Mouse (Mus musculus) heart, adult 2 months (tissue): ENCODE results near the gene Sohlh2. TPM values are rescaled to one million over a fixed set of nuclear protein-coding genes. Genes with fewer than 3 reads are reported as not detected.
A peak's percentile ranks its signal among the peaks of the same experiment; 100 is the strongest.

Experiments used
- DNase-seq, 2 experiments: peaks; one replicate each; pipeline ENCODE4 v3.0.0; 2021
- H3K27ac ChIP-seq: fragments of 200-600 bp; 2 replicates; pipeline ENCODE4 v1.8.1; 2022
- H3K27me3 ChIP-seq: fragments of 200-500 bp; 2 replicates; pipeline ENCODE4 v1.6.1; 2012; ENCODE audit warnings: mild to moderate bottlenecking, low read length, inconsistent platforms, mixed read lengths; ENCODE audit not compliant: control insufficient read depth, insufficient read depth
- H3K36me3 ChIP-seq: fragments of 200-500 bp; 2 replicates; pipeline ENCODE4 v1.6.1; 2012; ENCODE audit warnings: low read length, inconsistent platforms; ENCODE audit not compliant: control insufficient read depth, insufficient read depth
- H3K4me1 ChIP-seq: fragments of 200-500 bp; 2 replicates; pipeline ENCODE4 v1.6.1; 2011; ENCODE audit warnings: low read length; ENCODE audit not compliant: control insufficient read depth, insufficient read depth
- H3K4me3 ChIP-seq: fragments of 200-600 bp; 2 replicates; pipeline ENCODE4 v1.8.1; 2022
- H3K79me2 ChIP-seq: fragments of 200-500 bp; replicated peaks from 2 replicates; pipeline ENCODE4 v1.6.1; 2012; ENCODE audit warnings: mild to moderate bottlenecking, inconsistent platforms, low read length, moderate library complexity, mixed read lengths; ENCODE audit not compliant: control insufficient read depth, insufficient read depth
- H3K9ac ChIP-seq: fragments of 200-500 bp; 2 replicates; pipeline ENCODE4 v1.6.1; 2012; ENCODE audit warnings: low read depth, mild to moderate bottlenecking, control low read depth, inconsistent platforms, low read length, mixed read lengths
- CTCF ChIP-seq: fragments of 200-600 bp; IDR thresholded peaks from 2 replicates; pipeline ENCODE4 v1.8.1; 2022; ENCODE audit warnings: antibody characterized with exemption, mild to moderate bottlenecking, moderate library complexity
- EP300 ChIP-seq: fragments of 200-500 bp; IDR thresholded peaks from 2 replicates; pipeline ENCODE4 v1.6.1; 2011; ENCODE audit warnings: low read depth, low read length, control low read depth; ENCODE audit not compliant: insufficient read depth
- POLR2A ChIP-seq: fragments of 200-500 bp; IDR thresholded peaks from 2 replicates; pipeline ENCODE4 v1.6.1; 2011; ENCODE audit warnings: mild to moderate bottlenecking, low read depth, low read length, control low read depth; ENCODE audit not compliant: insufficient read depth
- WGBS: fragments of 180-500 bp; shearing (Covaris S2); methylation state at CpG from one replicate; pipeline ENCODE4 v1.1.7; 2018; 5-methylcytosine and 5-hydroxymethylcytosine counted together
- intact Hi-C: fragments of 180-260 bp; cut with DNase I; formaldehyde crosslinking; loops from one replicate; pipeline ENCODE4 v1.15.1; 2025
- polyA plus RNA-seq: library from polyadenylated mRNA; depleted of rRNA; stranded (reverse); fragments of >200 nt; gene quantifications from 2 replicates; pipeline ENCODE4 v1.2.3, GENCODE M21; 2012
- total RNA-seq, 2 experiments: library from RNA; stranded (reverse); gene quantifications; 2 replicates each; pipeline ENCODE4 v1.2.3; 2021

Gene Sohlh2
- total and polyA plus RNA-seq, 3 experiments = not detected

DNA sequence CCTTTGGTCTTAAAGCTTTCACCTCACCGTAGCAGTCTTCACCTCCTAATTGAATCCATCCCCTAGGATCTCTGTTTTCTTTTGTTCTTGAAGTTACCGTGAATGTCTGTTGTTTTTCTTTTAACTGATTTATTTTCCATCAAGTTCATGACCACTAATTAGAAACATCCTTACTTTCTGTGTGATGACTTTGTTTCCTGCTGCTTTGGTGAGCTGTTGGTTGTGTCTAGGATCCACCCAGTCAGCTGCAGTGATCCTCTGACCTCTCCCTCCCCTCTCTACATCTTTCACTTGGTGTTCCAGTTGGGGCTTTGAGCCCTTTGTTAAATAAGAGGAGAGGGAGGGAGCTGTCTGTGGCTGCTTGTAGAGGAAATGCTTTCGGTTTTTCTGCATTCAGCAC lies 33.7 kb upstream of the Sohlh2 start:
- intact Hi-C loops = no loop called here
- no peaks in the 10 kb centered on the region for H3K36me3 ChIP-seq
- TF ChIP-seq POLR2A (no peak), CTCF (no peak), EP300 (no peak)
- H3K79me2 ChIP-seq = no peaks in the 10 kb centered on the region
- H3K27ac ChIP-seq = no peak overlapping the region
- no peak overlapping the region for H3K9ac ChIP-seq
- H3K27me3 ChIP-seq = no peaks in the 10 kb centered on the region
- no peaks in the 10 kb centered on the region for H3K4me1 ChIP-seq
- no peak for DNase-seq
- 45% methylated on average over 3 of the region's 3 CpGs for WGBS
- H3K4me3 ChIP-seq = no peak overlapping the region

DNA sequence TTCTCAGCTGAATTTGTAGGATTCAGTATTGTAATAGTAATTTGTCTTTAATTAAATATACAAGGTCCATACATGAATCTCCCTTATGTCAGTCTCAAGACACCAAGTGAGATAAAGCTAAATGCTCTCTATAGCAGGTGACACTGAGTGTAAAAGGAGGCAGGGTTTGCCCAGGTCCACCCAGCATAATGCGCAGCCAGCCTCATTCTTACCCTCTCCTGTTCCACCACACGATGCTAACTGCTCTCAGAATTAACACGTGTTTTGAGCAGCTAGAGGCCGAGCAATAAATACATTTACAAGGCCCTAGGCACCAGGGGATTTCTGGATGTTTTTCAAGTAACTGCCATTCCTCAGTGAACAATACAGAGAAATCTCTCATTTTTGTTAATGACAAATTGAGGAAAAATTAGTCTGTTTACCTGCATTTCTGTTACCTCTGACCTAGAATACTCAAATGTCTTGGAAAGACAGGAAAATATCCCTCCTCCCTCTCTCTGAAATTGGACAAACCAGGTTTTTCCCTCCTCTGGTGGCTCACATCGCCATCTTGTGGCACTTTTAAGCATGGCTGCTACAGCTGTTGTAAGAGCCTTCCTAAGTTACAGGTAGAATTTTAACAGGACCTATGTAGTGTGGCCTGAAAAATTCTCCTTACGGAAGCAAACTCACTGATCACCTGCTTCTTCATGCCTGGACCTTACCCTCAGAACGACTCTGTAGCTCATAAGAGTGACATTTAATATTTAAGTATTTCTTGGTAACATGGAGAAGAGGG lies 30.0 kb upstream of the Sohlh2 start:
- Histone ChIP-seq H3K79me2 (no peaks in the 10 kb centered on the region), H3K4me3 (no peak overlapping the region), H3K36me3 (no peaks in the 10 kb centered on the region), H3K27me3 (no peaks in the 10 kb centered on the region), H3K4me1 (no peaks in the 10 kb centered on the region), H3K27ac (no peak overlapping the region), H3K9ac (no peak overlapping the region)
- intact Hi-C loops = loop anchor here (1.0 kb wide), 1 partner anchor 72 kb away; no protein-coding TSS in a partner anchor
- WGBS = 47% methylated on average over 7 of the region's 7 CpGs
- peak; percentile 27 to 54 for DNase-seq
- no peak for TF ChIP-seq EP300
- peak; percentile 87 for TF ChIP-seq CTCF

DNA sequence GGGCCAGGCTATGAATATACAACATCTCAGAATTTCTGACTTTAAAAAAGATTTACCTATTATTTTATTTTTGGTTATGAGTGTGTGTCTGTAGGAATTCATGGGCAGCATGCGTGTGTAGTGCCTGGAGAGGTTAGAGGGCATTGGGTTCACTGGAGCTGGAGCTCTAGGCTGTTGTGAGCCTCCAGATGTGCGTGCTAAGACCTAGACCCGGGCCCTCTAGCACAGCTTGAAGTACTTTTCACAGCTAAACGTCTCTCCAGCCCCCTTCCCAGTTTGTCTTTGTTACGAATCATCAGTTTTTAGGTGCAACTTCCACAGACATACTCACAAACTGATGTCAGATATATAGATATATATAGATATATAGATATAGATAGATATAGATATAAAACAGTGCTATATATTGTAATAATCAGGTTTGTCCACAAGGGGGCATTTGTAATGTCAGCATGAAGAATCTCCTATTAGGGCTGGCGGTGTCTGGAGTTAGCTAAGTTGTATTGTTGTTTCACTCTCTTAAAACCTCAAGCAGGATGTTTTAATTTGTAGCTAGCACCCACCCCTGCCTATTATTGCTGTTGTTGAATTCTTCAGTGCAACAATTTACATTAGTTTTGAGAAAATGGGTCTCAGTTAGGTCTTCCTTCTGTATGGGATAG lies 29.0 kb upstream of the Sohlh2 start:
- no peak for DNase-seq
- TF ChIP-seq CTCF (peak; percentile 76), EP300 (no peak)
- WGBS = 61% methylated on average over 6 of the region's 6 CpGs
- Histone ChIP-seq H3K4me3 (no peak overlapping the region), H3K9ac (no peak overlapping the region), H3K4me1 (no peaks in the 10 kb centered on the region), H3K36me3 (no peaks in the 10 kb centered on the region), H3K27ac (no peak overlapping the region), H3K79me2 (no peaks in the 10 kb centered on the region), H3K27me3 (no peaks in the 10 kb centered on the region)
- intact Hi-C loops = loop anchor here (1.0 kb wide), 2 partner anchors 73 to 200 kb away; no protein-coding TSS in a partner anchor

DNA sequence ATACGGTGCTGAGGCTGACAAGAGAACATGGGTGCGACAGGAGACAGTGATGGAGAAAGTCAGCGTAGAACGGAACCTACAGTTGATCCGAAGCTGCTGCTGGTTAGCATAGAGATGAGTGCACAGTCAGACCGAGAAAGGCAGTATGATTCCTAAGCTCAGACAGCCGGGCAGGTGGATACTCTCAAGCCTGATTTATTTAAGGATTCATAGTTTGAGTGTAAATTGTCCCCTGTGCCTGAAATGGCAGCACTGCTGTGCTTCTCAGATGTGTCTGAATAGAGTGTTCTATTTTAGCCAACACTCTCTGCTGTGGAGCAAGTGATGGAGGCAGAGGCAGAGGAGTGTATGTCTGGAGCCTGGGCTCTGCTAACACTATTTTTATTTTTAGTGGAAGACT lies 27.7 kb upstream of the Sohlh2 start:
- Histone ChIP-seq H3K27ac (no peak overlapping the region), H3K36me3 (no peaks in the 10 kb centered on the region), H3K4me3 (no peak overlapping the region), H3K27me3 (no peaks in the 10 kb centered on the region), H3K4me1 (no peaks in the 10 kb centered on the region), H3K9ac (no peak overlapping the region), H3K79me2 (no peaks in the 10 kb centered on the region)
- no peak for DNase-seq
- TF ChIP-seq POLR2A (no peak), EP300 (no peak), CTCF (no peak)
- intact Hi-C loops = no loop called here
- WGBS = 82% methylated on average over 7 of the region's 7 CpGs

DNA sequence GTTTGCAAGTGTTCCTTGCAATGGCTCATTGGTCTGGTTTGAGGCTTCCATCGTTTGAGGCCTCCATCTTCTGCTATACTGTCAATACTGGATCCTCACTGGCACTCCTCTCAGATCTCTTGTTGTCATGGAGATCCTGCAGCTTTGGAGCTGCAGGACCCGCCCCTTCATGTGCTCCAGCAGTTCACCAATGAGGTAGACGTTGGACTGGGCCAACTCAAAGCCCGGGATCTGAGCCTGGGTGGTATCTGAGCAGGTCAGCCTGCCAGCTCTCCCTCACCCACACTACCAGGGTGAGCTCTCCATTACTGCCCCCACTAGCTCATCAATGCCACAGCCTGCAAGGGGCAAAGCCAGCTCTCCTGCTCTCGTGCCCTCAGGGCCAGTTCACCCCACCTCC lies 24.4 kb upstream of the Sohlh2 start:
- Histone ChIP-seq H3K9ac (no peak overlapping the region), H3K4me1 (no peaks in the 10 kb centered on the region), H3K27me3 (no peaks in the 10 kb centered on the region), H3K79me2 (no peaks in the 10 kb centered on the region), H3K27ac (no peak overlapping the region), H3K4me3 (no peak overlapping the region), H3K36me3 (no peaks in the 10 kb centered on the region)
- intact Hi-C loops = no loop called here
- 77% methylated on average over 5 of the region's 5 CpGs for WGBS
- no peak for TF ChIP-seq POLR2A
- TF ChIP-seq EP300 = no peak
- TF ChIP-seq CTCF = no peak
- no peak for DNase-seq

DNA sequence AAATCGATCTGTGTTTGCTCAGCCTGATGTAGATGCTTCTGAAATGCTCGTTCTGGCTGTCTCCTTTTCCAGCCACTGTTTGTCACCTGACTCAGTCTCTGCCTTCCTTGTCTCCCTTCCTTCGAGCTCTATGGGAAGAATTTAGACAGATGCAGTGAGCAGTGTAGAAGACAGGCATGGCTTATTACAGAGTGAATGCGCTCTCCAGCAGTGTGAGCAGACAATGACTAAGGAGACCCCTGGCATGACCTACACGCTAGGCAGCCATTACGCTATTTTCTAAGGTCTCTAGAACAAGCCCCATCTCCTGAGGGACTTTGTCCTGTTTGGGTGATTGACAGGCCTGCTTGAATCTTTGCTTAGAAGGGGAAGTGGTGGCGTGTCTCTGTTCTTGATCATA lies 20.7 kb upstream of the Sohlh2 start:
- no peak overlapping the region for H3K27ac ChIP-seq
- no peaks in the 10 kb centered on the region for H3K36me3 ChIP-seq
- DNase-seq = no peak
- intact Hi-C loops = no loop called here
- H3K4me3 ChIP-seq = no peak overlapping the region
- H3K27me3 ChIP-seq = no peaks in the 10 kb centered on the region
- no peak overlapping the region for H3K9ac ChIP-seq
- WGBS = 77% methylated on average over 7 of the region's 7 CpGs
- H3K79me2 ChIP-seq = no peaks in the 10 kb centered on the region
- no peak for TF ChIP-seq POLR2A
- H3K4me1 ChIP-seq = no peaks in the 10 kb centered on the region
